Mouse (Mus musculus) erythroblast, adult 5-6 weeks (primary cell): ENCODE results near the gene Traf3. TPM values are rescaled to one million over a fixed set of nuclear protein-coding genes. Genes with fewer than 3 reads are reported as not detected.
A peak's percentile ranks its signal among the peaks of the same experiment; 100 is the strongest.

Source experiments
- ATAC-seq: replicated peaks from 2 replicates; pipeline ENCODE4 v1.8.0; 2016; ENCODE audit warnings: moderate number of reproducible peaks, mild to moderate bottlenecking, moderate TSS enrichment, inconsistent platforms; ENCODE audit not compliant: poor library complexity, low FRiP score, severe bottlenecking
- total RNA-seq, 2 experiments: library from RNA; stranded (forward) in 1 of 2; stranded (reverse) in 1 of 2; fragments of 150-400 nt in 1 of 2; fragments of 200-764, 138-1000 nt in 1 of 2; gene quantifications; 2 replicates each; pipeline versions ENCODE4 v1.2.3 to v1.2.4; 2015 to 2017; ENCODE audit warnings: low replicate concordance in 2 of 2

The Traf3 gene
- total RNA-seq, 2 experiments from 2014 or later, result 2.6 to 3.3 TPM

DNA sequence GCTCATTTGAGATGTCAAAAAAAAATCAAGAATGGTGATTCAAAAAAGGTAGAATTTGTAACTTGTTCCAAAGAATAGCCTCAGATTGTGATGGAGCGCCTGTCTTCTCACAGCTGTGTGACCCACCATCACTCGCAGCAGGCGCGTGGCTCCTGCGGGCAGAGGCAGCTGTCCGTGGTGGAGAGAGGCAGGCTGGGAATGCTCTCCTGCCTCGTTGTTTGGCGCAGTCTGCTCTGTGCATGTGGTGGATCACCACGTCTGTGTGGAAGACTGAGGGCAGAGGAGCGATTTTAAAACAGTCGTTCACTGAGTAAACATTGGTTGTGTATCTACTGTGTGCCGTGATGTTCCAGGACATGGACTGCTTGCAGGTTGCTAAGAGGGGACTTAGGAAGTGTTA is 77.6 kb downstream of the Traf3 start:
- no peak for ATAC-seq

- ATAC-seq, result no peak
Measured at GRCm38 (mm10) chr12:111245070-111245469, 78.9 kb downstream of the Traf3 start.

DNA sequence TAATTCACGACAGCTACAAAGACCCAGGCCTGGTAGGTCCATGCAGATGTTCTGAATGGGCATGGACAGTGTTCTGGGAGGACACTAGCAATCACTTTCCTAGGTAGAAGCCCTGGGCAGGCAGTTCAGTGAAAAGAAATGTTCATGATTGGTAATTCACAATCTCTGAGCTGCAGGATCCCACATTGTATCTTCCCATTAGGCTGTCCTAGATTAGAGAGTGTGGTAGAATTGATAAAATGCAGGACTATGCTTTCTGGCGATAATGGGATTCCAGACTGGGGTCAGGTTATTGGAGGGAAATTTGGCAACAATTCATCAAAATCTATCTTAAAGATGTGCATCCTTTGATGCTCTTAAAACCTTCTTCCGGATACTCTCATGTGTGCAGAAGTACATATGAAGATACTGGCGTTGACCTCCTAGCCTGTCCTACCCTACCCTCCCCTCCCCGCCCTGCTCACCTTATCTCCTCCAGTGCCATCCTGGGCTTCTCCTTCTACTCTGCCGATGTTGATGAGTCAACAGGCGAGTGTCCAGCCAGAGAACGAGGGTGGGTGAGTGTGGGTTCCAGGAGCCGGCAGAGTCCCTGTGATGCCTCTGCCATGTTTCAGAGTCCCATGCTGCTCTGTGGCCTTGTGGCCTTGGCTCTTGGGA is 80.8 kb downstream of the Traf3 start:
- ATAC-seq, result no peak

- no peak for ATAC-seq
Measured at GRCm38 (mm10) chr12:111249095-111249494, 82.9 kb downstream of the Traf3 start.

GRCm38 (mm10) chr12:111250116-111250515 is 83.9 kb downstream of the Traf3 start:
- no peak for ATAC-seq

- ATAC-seq, result no peak
Measured at GRCm38 (mm10) chr12:111251227-111251626, 85.1 kb downstream of the Traf3 start.

- ATAC-seq, result no peak
Measured at GRCm38 (mm10) chr12:111263650-111264049, 97.5 kb downstream of the Traf3 start.

GRCm38 (mm10) chr12:111265212-111265611 is 99.0 kb downstream of the Traf3 start:
- no peak for ATAC-seq

DNA sequence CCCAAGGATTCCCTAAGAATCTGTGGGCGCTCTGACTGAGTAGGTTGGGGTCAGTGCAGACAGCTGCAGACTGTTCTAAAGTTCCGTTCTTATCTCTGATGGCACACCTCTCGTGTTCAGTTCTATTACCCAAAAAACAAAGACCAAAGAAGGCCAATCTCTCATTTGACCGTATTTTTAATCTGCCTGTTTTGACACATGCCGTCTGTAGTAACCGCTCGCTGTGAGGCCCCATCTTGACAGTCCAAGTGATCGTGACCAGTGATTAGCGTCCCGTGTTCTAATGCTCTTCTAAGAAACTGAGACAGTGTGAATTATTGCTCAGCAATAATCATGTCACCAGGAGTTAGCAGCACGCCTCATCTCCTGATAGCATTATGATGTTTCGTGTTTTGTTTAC is 100.4 kb downstream of the Traf3 start:
- no peak for ATAC-seq

- no peak for ATAC-seq
Measured at GRCm38 (mm10) chr12:111267673-111268325, 101.6 kb downstream of the Traf3 start.

GRCm38 (mm10) chr12:111270629-111271277 is 104.6 kb downstream of the Traf3 start, which contains the start of gene Amn:
Gene Amn, plus strand, starts transcription at chr12:111271095.
- ATAC-seq, result no peak

DNA sequence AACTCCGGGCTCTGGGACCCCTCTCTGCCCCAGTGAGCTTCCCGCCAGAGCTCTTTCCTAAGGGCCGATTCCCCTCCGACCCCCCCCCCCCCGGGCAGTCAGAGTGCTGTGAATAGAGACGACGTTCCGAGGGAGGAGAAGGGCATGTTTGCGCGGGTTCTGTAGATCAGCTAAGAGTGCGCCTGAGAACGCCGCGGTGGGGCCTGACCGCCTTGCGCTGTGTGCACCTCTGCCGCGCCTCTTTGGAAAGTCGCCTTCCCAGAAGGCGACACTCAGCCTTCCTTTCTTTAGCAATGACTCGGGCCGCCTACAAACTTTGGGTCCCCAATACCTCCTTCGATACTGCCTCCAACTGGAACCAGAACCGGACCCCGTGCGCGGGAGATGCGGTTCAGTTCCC is 105.2 kb downstream of the Traf3 start:
- ATAC-seq, result no peak

GRCm38 (mm10) chr12:111271966-111272365 is 105.8 kb downstream of the Traf3 start:
- ATAC-seq, result no peak

DNA sequence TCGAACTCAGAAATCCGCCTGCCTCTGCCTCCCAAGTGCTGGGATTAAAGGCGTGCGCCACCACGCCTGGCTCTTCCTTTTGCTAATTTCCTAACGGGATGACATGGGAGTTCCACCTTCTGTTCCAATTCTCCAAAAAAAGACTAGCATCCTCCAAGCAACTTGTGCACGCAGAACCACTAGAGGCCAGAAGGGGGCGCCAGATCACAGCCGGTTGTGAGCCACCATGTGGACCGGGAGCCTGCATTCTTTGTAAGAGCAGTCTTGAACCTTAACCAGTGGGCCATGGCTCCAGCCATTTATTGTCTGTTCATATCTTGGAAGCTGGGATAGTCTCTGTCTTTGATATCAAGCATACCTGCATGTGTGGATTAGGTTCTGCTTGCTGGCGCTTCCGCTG is 106.2 kb downstream of the Traf3 start:
- ATAC-seq, result peak; percentile 69

DNA sequence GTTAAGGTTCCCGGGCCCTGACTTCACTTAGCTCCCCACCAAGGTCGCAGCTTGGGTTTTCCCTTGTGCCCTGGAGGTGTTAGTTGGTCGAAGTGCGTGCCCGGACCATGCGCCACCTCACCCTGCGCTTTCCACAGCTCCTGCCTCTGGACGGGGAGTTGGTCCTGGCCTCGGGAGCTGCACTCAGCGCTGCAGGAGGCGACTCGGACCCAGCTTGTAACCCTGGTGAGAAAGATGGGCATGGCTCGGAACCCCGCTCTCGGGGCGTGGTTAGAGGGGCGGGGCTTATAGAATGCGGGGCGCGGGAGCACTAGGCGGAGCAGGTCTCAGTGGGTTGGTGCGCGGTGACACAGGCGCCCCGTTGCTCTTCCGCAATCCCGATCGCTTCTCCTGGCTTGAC is 107.8 kb downstream of the Traf3 start:
- ATAC-seq, result no peak

GRCm38 (mm10) chr12:111274447-111275149 is 108.4 kb downstream of the Traf3 start:
- ATAC-seq, result no peak

GRCm38 (mm10) chr12:111275150-111275841 is 109.1 kb downstream of the Traf3 start:
- no peak for ATAC-seq

- no peak for ATAC-seq
Measured at GRCm38 (mm10) chr12:111276371-111276770, 110.2 kb downstream of the Traf3 start.

DNA sequence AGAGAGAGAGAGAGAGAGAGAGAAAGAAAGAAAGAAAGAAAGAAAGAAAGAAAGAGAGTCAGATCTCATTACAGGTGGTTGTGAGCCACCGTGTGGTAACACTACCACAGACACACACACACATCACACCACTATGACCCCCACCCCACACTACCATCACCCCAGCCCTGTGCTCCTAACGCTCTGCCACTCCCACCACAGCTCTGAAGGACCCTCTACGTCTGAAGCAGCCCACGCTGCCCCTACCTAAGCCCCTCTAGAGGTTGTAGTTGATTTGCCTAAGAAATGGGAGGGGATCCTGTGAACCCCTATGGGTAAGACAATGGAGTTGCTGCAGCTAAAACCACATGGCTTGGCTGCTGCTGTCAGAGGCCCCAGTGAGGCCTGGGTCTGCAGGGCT is 117.4 kb downstream of the Traf3 start:
- ATAC-seq, result 0 out of 2 replicates have a peak, but pooled peaks have one; percentile 20

DNA sequence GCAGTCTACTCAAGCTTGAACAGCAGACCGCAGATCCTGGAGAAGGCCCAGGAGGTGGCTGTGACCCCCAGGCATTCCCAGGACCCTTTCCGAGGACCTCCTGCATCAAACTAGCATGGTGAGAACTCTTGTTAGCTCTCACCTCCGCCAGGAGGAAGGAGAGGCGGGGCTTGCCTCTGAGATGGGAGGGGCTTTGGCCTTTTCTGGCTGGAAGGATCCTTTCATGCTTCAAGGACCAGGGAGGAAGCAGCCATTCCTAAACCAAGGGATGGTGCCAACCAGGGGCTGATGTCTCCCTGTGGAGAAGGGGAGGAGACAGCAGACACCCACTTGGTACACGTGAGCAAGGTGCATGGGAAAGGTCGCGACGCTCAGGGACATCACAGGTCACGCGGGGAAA is 118.4 kb downstream of the Traf3 start:
- ATAC-seq, result no peak
